Mouse (Mus musculus): ENCODE measurements around the gene Marveld1.

The Marveld1 gene

GRCm38 (mm10) chr19:42179356-42179755 is 32.2 kb downstream of the Marveld1 start:
- no peak for DNase-seq

GRCm38 (mm10) chr19:42182673-42183072 is 35.5 kb downstream of the Marveld1 start:
- DNase-seq = no peak

GRCm38 (mm10) chr19:42189735-42190134 is 42.5 kb downstream of the Marveld1 start:
- no peak for DNase-seq

GRCm38 (mm10) chr19:42190494-42190893 is 43.3 kb downstream of the Marveld1 start:
- DNase-seq = no peak

GRCm38 (mm10) chr19:42193311-42193710 is 46.1 kb downstream of the Marveld1 start:
- no peak for DNase-seq

GRCm38 (mm10) chr19:42196378-42196777 is 49.2 kb downstream of the Marveld1 start:
- DNase-seq = no peak

- no peak for DNase-seq
Observed at GRCm38 (mm10) chr19:42197066-42197465, 49.9 kb downstream of the Marveld1 start.

- DNase-seq = no peak
Observed at GRCm38 (mm10) chr19:42198026-42198425, 50.8 kb downstream of the Marveld1 start.

Measured in right cerebral cortex, adult 18-20 months (tissue).